Comparison of ENCODE assay signal across 25 mouse cellular contexts in the genomic region with DNA sequence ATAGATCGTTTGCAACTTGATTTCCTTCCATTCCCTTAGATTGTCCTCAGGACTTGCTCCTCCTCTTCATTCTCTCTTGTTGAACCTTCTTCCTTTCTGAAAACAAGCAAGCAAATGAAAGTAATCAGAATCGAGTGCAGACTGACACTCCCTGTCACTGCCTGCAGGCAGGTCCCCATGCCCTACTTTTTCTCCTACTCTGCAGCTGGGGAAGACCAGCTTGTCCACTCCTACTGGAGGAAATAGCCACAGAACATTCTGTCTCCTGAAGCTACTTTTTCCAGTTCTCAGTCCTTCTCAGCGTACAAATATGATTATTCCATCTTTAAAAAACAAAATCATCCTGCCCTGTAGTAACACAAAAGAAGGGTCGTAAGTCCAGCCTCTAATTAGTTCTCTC. TPM values are rescaled to one million over a fixed set of nuclear protein-coding genes. Genes with fewer than 3 reads are reported as not detected.
DNase-seq lines count a peak whose midpoint lies in the region; ATAC-seq and TF ChIP-seq lines count a peak whose summit lies in the region.
"Had no signal": no experiment of that assay in that cellular context is flagged by ENCODE, and none has a peak within 500 bp of the region (broad histone marks: within the 10 kb centered on the region; RNA-seq: fewer than 3 reads in every experiment).

No protein-coding gene starts in this region.

- H3K36me3 ChIP-seq in heart, embryonic 11.5 days (ENCODE audit: control insufficient read depth, insufficient read depth, low read length): peaks cover 16% of the 10 kb centered on the region
- H3K36me3 ChIP-seq in intestine, postnatal 0 days (ENCODE audit: control insufficient read depth, insufficient read depth): peaks cover 30% of the 10 kb centered on the region
- H3K36me3 ChIP-seq in intestine, embryonic 16.5 days (ENCODE audit: control insufficient read depth, insufficient read depth, low read length): peaks cover 16% of the 10 kb centered on the region; the same call in 1 of the 2 replicates

- H3K9me3 ChIP-seq in heart, embryonic 11.5 days (replicated peaks; ENCODE audit: control insufficient read depth, low read length): no peaks in the 10 kb centered on the region
- H3K9me3 ChIP-seq in intestine, postnatal 0 days (ENCODE audit: control insufficient read depth): no peaks in the 10 kb centered on the region
- no peaks in the 10 kb centered on the region for H3K9me3 ChIP-seq in intestine, embryonic 16.5 days (ENCODE audit: control insufficient read depth, low read length)
- H3K9me3 ChIP-seq: embryonic facial prominence, embryonic 10.5 days; embryonic facial prominence, embryonic 12.5 days; forebrain, embryonic 15.5 days had no signal

- no peak overlapping the region for H3K27ac ChIP-seq in heart, embryonic 11.5 days (ENCODE audit: low read depth, low read length)
- H3K27ac ChIP-seq in intestine, postnatal 0 days (ENCODE audit: low read depth, low read length): 0 out of 2 replicates have a peak overlapping the region, but pooled peaks have one; percentile 28
- no peak overlapping the region for H3K27ac ChIP-seq in intestine, embryonic 16.5 days (ENCODE audit: low read length)
- H3K27ac ChIP-seq: embryonic facial prominence, embryonic 10.5 days; embryonic facial prominence, embryonic 12.5 days; forebrain, embryonic 13.5 days; forebrain, embryonic 15.5 days had no signal

- H3K9ac ChIP-seq in heart, embryonic 11.5 days (ENCODE audit: low read depth, low read length): no peak overlapping the region
- H3K9ac ChIP-seq in intestine, postnatal 0 days (ENCODE audit: low read depth, low read length): no peak overlapping the region
- H3K9ac ChIP-seq in intestine, embryonic 16.5 days (ENCODE audit: low read depth, low read length): no peak overlapping the region
- H3K9ac ChIP-seq: embryonic facial prominence, embryonic 12.5 days; forebrain, embryonic 13.5 days; forebrain, embryonic 15.5 days; forebrain, postnatal 0 days had no signal

- H3K4me1 ChIP-seq in heart, embryonic 11.5 days (ENCODE audit: control insufficient read depth, insufficient read depth, low read length): no peaks in the 10 kb centered on the region
- H3K4me1 ChIP-seq in intestine, postnatal 0 days (replicated peaks; ENCODE audit: control insufficient read depth, insufficient read depth, low read length): no peaks in the 10 kb centered on the region
- no peaks in the 10 kb centered on the region for H3K4me1 ChIP-seq in intestine, embryonic 16.5 days (ENCODE audit: control insufficient read depth, insufficient read depth, low read length)
- H3K4me1 ChIP-seq: embryonic facial prominence, embryonic 10.5 days; embryonic facial prominence, embryonic 12.5 days; forebrain, embryonic 13.5 days; forebrain, embryonic 15.5 days had no signal

- peak; percentile 90 for DNase-seq in heart, adult 11 months
- peak; percentile 8 for DNase-seq in right cerebral cortex, adult 18-20 months
- no peak for DNase-seq in right cerebral cortex, postnatal 4 days
- DNase-seq in brain, adult 2 months (ENCODE audit: low read depth, low spot score): peak; percentile 38
- no peak for DNase-seq in kidney, postnatal 4 days
- DNase-seq: adrenal gland, adult 8-10 months; adrenal gland, postnatal 14 days; adrenal gland, postnatal 36 days; cerebellum, adult 11 months; cerebellum, adult 18-20 months; cerebellum, adult 8-10 months; cerebellum, adult 9-11 months; cerebellum, postnatal 25 days; forebrain, postnatal 0 days had no signal

- TF ChIP-seq CTCF in intestine, postnatal 0 days (IDR thresholded peaks at IDR 0.05; ENCODE audit: low read depth): no peak

- WGBS in heart, embryonic 11.5 days (ENCODE audit: insufficient replicate concordance): 87% methylated on average over 4 of the region's 4 CpGs
- 68% methylated on average over 4 of the region's 4 CpGs for WGBS in intestine, postnatal 0 days
- WGBS in intestine, embryonic 16.5 days: 81% methylated on average over 4 of the region's 4 CpGs

- H3K27me3 ChIP-seq in heart, embryonic 11.5 days (ENCODE audit: control insufficient read depth, insufficient read depth, low read length): no peaks in the 10 kb centered on the region
- no peaks in the 10 kb centered on the region for H3K27me3 ChIP-seq in intestine, postnatal 0 days (replicated peaks; ENCODE audit: control insufficient read depth, insufficient read depth, low read length)
- H3K27me3 ChIP-seq in intestine, embryonic 16.5 days (replicated peaks; ENCODE audit: control insufficient read depth, insufficient read depth, low read length): no peaks in the 10 kb centered on the region
- H3K27me3 ChIP-seq: embryonic facial prominence, embryonic 12.5 days; forebrain, embryonic 13.5 days; forebrain, embryonic 15.5 days had no signal

- H3K4me2 ChIP-seq in heart, embryonic 11.5 days: no peak overlapping the region
- H3K4me2 ChIP-seq in intestine, postnatal 0 days (replicated peaks; ENCODE audit: low read depth): peak overlapping the region; percentile 39; the same call in 1 of the 2 replicates
- no peak overlapping the region for H3K4me2 ChIP-seq in intestine, embryonic 16.5 days (ENCODE audit: low read depth, low read length)
- H3K4me2 ChIP-seq: embryonic facial prominence, embryonic 12.5 days; forebrain, embryonic 13.5 days; forebrain, embryonic 15.5 days had no signal

- ATAC-seq in heart, embryonic 11.5 days (replicated peaks; ENCODE audit: insufficient number of reproducible peaks, low FRiP score, low TSS enrichment): no peak
- no peak for ATAC-seq in intestine, postnatal 0 days
- no peak for ATAC-seq in intestine, embryonic 16.5 days
- ATAC-seq: forebrain, embryonic 13.5 days; forebrain, embryonic 15.5 days; forebrain, postnatal 0 days had no signal

- H3K4me3 ChIP-seq in heart, embryonic 11.5 days (ENCODE audit: low read depth, low read length): no peak overlapping the region
- H3K4me3 ChIP-seq in intestine, postnatal 0 days (ENCODE audit: low read depth, low read length): no peak overlapping the region
- H3K4me3 ChIP-seq in intestine, embryonic 16.5 days (ENCODE audit: low read length): no peak overlapping the region
- H3K4me3 ChIP-seq: embryonic facial prominence, embryonic 10.5 days; embryonic facial prominence, embryonic 12.5 days; forebrain, embryonic 13.5 days; forebrain, embryonic 15.5 days had no signal

RNA-seq across cellular contexts. Expression of a gene that starts 12.7 kb away (rescaled TPM):
- 91.6 and 105 TPM in 2 replicates for polyA plus RNA-seq in heart, embryonic 11.5 days (2014; fragmentation: Nextera tagmentation; extraction: Ambion mirVana)
- 192 and 196 TPM in 2 replicates for polyA plus RNA-seq in intestine, postnatal 0 days (2015; fragmentation: Nextera tagmentation; extraction: Ambion mirVana)
- 146 and 162 TPM in 2 replicates for polyA plus RNA-seq in intestine, embryonic 16.5 days (2015; fragmentation: Nextera tagmentation; extraction: Ambion mirVana)

RNA-seq across cellular contexts. Expression of a gene that starts 35.3 kb away (rescaled TPM):
- polyA plus RNA-seq in heart, embryonic 11.5 days (2014; fragmentation: Nextera tagmentation; extraction: Ambion mirVana): not detected in 2 replicates
- not detected in 2 replicates for polyA plus RNA-seq in intestine, postnatal 0 days (2015; fragmentation: Nextera tagmentation; extraction: Ambion mirVana)
- not detected in 2 replicates for polyA plus RNA-seq in intestine, embryonic 16.5 days (2015; fragmentation: Nextera tagmentation; extraction: Ambion mirVana)
- polyA plus RNA-seq: brain, embryonic 14.5 days; C2C12; cortical plate, adult 2 months; embryonic facial prominence, embryonic 10.5 days; embryonic facial prominence, embryonic 12.5 days; forebrain, embryonic 11.5 days; forebrain, embryonic 13.5 days; forebrain, embryonic 15.5 days; forebrain, postnatal 0 days had no signal

Comparison
In these comparisons a context has a peak if more than half of its experiments do, and no peak if none do; other contexts are left out.
1. DNase-seq: peak in heart, adult 11 months (single experiment), right cerebral cortex, adult 18-20 months (single experiment) and brain, adult 2 months (single experiment); none in right cerebral cortex, postnatal 4 days (single experiment) and kidney, postnatal 4 days (0 of 2).